Mouse (Mus musculus) lung, postnatal 14 days (tissue): ENCODE measurements around the gene Olfr1349.
"Not testable (repeated sequence)": the region's sequence is repeated elsewhere in the genome, so short reads cannot be mapped to it uniquely, and the experiment has no call there.

Source experiments
- DNase-seq: peaks from one replicate; pipeline ENCODE4 v3.0.0; 2021

Gene Olfr1349

DNA sequence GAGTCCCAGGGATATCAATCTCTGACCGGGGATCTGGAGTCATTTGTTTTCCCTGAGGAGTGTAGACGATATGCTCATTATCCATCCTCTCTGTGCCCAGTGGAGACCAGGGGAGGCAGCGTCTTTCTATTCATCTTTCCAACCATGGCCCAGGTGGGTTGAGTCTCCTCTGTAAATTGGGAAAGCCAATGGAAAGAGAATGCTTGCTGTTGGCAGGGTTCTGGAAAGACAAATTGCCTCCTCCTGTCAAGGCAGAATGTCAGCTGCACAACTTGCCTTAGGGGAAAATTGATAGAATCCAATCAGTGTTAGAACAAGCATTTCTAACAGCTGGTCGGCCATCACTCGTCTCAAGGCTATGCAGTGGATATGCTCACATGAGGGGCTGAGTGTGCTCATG lies at the start of gene Olfr1349:
Gene Olfr1349 (minus strand): TSS at position 101 of the 400 bp plus-strand sequence.
- DNase-seq = no peak

DNA sequence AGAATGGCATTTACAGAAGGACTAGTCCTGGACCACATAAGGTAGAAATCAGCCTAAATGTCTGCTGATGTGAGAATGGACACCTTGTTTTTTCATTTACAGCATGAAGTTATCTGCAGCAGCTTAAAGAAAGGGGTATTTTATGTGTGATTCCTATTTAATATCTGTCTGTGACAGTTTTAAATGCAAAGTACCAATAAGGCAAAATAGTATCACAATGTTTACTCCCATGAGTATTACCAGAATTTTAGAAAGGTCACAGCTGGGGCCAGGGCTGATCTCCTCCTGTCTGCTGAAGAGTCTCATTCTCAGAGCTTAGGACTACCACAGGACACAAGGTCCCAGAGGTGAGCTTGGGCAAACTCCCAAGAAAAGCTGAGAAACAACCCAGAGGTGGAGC lies 41.8 kb upstream of the Olfr1349 start, which contains the start of gene Olfr1350:
Gene Olfr1350 (plus strand): TSS at position 301 of the 400 bp plus-strand sequence.
- DNase-seq = no peak

DNA sequence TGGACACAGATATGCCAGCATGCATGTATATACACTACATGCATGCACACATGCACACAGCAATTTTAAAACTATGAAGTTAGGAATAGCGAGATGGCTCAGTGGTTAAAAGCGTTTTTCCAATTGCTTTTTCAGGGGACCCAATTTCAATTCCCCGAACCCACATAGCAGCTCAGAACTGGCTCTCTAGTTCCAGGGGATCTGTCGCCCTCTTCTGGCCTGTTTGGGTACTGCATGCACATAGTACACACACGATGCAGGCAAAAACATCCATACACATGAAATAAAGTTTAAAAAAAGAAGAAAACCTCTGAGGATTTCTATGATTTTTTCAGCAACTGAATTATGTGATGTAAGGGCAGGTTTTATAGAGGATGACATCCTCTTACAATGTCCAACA lies 3.4 kb upstream of the Olfr1349 start:
- DNase-seq = no peak

DNA sequence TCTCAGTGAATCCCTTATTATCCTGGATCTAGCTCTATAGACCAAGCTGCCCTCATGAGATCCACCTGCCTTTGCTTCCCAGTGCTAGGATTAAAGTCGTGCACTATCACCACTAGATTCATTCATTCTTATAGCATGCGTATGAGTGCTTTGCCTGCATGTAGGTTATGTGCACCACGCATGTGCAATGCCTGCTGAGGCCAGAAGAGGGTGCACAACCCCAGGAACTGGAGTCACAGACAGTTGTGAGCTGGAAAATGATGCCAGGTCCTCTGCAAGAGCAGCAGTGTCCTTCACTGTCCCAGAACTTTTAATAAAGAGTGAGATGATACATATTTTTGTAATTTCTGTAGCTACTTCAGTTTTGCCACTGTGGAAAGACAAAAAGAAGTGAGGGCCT lies 2.3 kb upstream of the Olfr1349 start:
- DNase-seq = no peak

DNA sequence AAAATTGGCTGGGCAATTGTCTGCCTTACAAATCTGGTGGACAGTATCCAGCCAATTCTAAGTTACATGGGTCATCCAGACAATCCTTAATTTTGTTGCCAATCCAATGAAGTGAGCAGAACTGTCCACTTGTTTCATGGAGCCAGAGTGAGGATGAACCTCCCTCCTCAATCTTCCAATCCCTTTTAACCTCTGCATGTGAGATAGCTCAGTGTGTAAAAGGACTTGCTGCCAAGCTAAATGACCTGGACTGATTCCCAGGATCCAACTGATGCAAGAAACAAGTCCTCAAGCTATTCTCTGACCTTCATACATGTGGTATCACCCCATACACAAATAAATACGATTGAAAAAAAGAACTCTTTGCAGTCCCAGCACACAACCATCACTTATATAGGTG lies 1.1 kb downstream of the Olfr1349 start:
- DNase-seq = no peak

DNA sequence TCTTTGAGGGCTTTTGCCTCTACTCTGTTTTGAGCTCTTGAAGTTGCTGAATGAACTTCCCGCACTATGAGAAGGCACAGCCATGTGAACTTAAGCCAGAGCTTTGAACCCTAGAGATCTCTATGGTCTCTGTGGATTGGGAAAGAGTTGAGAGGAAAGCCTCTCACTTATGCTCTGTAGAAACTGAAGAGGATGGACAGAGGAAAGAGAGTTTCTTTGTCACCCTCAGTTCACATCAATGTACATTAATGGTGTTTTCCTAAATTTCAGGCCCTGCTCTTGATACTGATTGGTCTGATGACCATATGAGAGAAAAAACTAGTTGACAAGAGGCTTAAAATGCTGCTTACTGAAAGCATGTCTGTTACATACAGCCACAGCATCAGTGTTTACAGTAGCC lies 14.1 kb downstream of the Olfr1349 start, which contains the start of gene Olfr1348:
Gene Olfr1348 (minus strand): TSS at position 101 of the 400 bp plus-strand sequence.
- DNase-seq = no peak

DNA sequence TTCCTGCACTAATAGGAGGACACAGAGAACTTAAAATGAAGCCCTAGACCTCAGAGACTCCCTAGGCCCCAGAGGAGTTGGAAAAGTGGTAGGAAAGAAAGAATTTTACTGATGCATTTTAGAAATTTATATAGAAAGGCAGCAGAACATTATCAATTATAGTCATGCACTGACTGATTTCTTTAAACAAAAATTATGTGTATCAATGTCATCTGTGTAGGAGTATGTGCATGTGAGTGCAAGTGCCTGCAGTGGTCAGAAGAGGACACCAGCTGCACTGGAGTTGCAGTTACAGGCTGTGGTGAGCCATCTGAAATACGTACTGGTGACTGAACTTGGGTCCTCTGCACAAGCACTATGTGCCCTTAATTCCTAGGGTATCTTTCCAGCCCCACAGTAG lies 23.1 kb downstream of the Olfr1349 start, which contains the start of gene Olfr1347:
Gene Olfr1347 (minus strand): TSS at position 101 of the 400 bp plus-strand sequence.
- no peak for DNase-seq

DNA sequence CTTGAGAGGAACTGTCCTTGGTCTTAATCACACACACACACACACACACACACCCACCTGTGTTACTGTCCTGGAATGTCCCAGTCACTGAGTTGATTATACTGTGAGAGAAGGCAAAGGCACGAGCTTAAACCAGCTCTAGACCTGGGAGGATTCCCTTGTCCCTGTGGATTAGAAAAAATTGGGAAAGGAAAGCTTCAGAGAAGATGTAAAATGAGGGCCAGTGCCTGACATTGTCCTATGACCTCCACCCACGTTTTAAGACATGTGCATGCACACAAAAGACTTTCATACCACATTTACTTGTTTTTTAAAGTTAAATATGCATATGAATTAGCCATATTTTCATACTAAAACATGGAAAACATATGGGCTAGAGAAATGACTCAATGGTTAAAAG lies 35.9 kb downstream of the Olfr1349 start, which contains the start of gene Olfr5:
Gene Olfr5 (minus strand): TSS at position 101 of the 400 bp plus-strand sequence.
- no peak for DNase-seq

DNA sequence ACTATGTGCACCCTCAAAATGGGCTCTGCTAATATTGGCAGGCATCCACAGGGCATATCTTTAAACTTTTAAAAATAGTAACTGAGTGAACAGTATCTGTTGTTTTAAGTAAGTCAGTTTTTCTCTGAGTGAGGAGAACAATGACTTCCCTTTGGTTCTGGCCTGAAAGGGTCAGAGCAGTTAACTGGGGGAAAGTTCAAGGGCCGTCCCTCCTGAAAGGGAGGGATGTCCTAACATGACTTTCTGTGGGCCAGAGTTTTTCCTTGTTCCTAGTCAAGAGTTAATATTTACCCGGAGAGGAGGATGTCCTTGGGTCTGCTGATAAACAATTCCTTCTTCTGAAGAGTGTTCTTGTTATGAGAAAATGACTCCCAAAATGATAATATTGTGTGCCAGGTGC lies 45.1 kb downstream of the Olfr1349 start:
- not testable (repeated sequence) for DNase-seq

DNA sequence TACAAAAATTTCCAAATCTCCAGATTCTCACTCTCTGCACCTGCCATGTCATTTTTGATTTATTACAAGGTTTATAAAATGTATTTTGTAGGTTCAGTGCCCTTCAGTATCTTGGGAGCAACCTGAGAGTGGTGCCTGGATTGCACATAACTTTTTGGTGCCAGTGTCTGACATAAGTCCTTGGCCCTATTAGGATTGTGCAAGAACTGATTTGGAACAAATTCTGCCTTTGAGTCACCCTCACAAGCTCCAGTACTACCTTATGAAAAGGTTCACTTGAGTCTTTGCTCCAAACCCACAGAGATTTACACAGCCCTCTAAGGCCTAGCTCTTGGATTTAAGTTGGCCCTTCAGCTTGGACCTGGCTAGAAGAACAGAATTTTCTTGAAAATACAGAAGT lies 55.8 kb downstream of the Olfr1349 start, which contains the start of gene Olfr1346:
Gene Olfr1346 (plus strand): TSS at position 151 of the 400 bp plus-strand sequence.
- no peak for DNase-seq
